ENCODE assay signal across 12 mouse cellular contexts in genomic region chr2:129606269-129606668, GRCm38 (mm10). TPM values are rescaled to one million over a fixed set of nuclear protein-coding genes. Genes with fewer than 3 reads are reported as not detected.
A peak's percentile ranks its signal among the peaks of the same experiment; 100 is the strongest.
DNase-seq lines count a peak whose midpoint lies in the region; ATAC-seq lines count a peak whose summit lies in the region.
"Had no signal": no experiment of that assay in that cellular context is flagged by ENCODE, and none has a peak within 500 bp of the region (broad histone marks: within the 10 kb centered on the region; RNA-seq: fewer than 3 reads in every experiment).

No protein-coding gene starts in this region.

- H3K4me2 ChIP-seq in heart, embryonic 16.5 days (ENCODE audit: low read depth, low read length): no peak overlapping the region
- no peak overlapping the region for H3K4me2 ChIP-seq in heart, embryonic 12.5 days
- H3K4me2 ChIP-seq: liver, embryonic 13.5 days had no signal

- peaks cover 12% of the 10 kb centered on the region for H3K4me1 ChIP-seq in heart, embryonic 16.5 days (ENCODE audit: control insufficient read depth, insufficient read depth, low read length)
- peaks cover 32% of the 10 kb centered on the region for H3K4me1 ChIP-seq in heart, embryonic 12.5 days (replicated peaks)

- 21% methylated on average over 8 of the region's 8 CpGs for WGBS in heart, embryonic 16.5 days
- 24% methylated on average over 8 of the region's 8 CpGs for WGBS in heart, embryonic 12.5 days

- peaks cover 7% of the 10 kb centered on the region for H3K36me3 ChIP-seq in heart, embryonic 16.5 days (ENCODE audit: control insufficient read depth, insufficient read depth)
- H3K36me3 ChIP-seq in heart, embryonic 12.5 days: peaks cover 28% of the 10 kb centered on the region

- no peaks in the 10 kb centered on the region for H3K27me3 ChIP-seq in heart, embryonic 16.5 days (ENCODE audit: control insufficient read depth, insufficient read depth, low read length)
- no peaks in the 10 kb centered on the region for H3K27me3 ChIP-seq in heart, embryonic 12.5 days (replicated peaks)
- H3K27me3 ChIP-seq: liver, embryonic 13.5 days had no signal

- H3K27ac ChIP-seq in heart, embryonic 16.5 days (ENCODE audit: low read length): no peak overlapping the region
- no peak overlapping the region for H3K27ac ChIP-seq in heart, embryonic 12.5 days (ENCODE audit: poor library complexity, severe bottlenecking)
- H3K27ac ChIP-seq: kidney, postnatal 0 days; liver, embryonic 13.5 days had no signal

- H3K9ac ChIP-seq in heart, embryonic 16.5 days (ENCODE audit: low read length): no peak overlapping the region
- no peak overlapping the region for H3K9ac ChIP-seq in heart, embryonic 12.5 days
- H3K9ac ChIP-seq: liver, embryonic 13.5 days had no signal

- H3K4me3 ChIP-seq in heart, embryonic 16.5 days (ENCODE audit: low read length): no peak overlapping the region
- H3K4me3 ChIP-seq in heart, embryonic 12.5 days: no peak overlapping the region
- H3K4me3 ChIP-seq: liver, embryonic 13.5 days had no signal

- DNase-seq in right cerebral cortex, adult 2 months (ENCODE audit: low spot score in 2 of 2): peak; percentile 68 to 74
- DNase-seq in right cerebral cortex, postnatal 14 days: no peak
- DNase-seq in heart, postnatal 4 days: peak; percentile 42
- DNase-seq in lung, adult 18-20 months: no peak
- DNase-seq in urinary bladder, postnatal 36 days (ENCODE audit: low spot score in 2 of 2): no peak
- DNase-seq: cerebellum, postnatal 14 days; gastrocnemius, postnatal 36 days; liver, embryonic 13.5 days; thymus, postnatal 25 days had no signal

- peak; percentile 64 for ATAC-seq in heart, embryonic 16.5 days (replicated peaks; ENCODE audit: extremely low read depth, insufficient read depth, low FRiP score)
- ATAC-seq in heart, embryonic 12.5 days (ENCODE audit: insufficient number of reproducible peaks, low FRiP score): no peak; the same call in 1 of the 2 replicates

- no peaks in the 10 kb centered on the region for H3K9me3 ChIP-seq in heart, embryonic 16.5 days (replicated peaks; ENCODE audit: control insufficient read depth, low read length)
- H3K9me3 ChIP-seq in heart, embryonic 12.5 days (replicated peaks): no peaks in the 10 kb centered on the region
- H3K9me3 ChIP-seq: liver, embryonic 13.5 days had no signal

RNA-seq across cellular contexts. Expression of gene Sirpa, which starts 13.6 kb away (rescaled TPM):
- 14.7 and 15.8 TPM in 2 replicates for polyA plus RNA-seq in heart, embryonic 16.5 days (2015; fragmentation: Nextera tagmentation; extraction: Ambion mirVana)
- 14.4 and 18.6 TPM in 2 replicates for polyA plus RNA-seq in heart, embryonic 12.5 days (2016; fragmentation: Nextera tagmentation; extraction: Ambion mirVana)
- total RNA-seq in heart, postnatal 4 days (2021): 10 to 100 TPM; 22.4 to 23.0 TPM

Comparison
In these comparisons a context has a peak if more than half of its experiments do, and no peak if none do; other contexts are left out.
1. DNase-seq: peak in right cerebral cortex, adult 2 months (2 of 2) and heart, postnatal 4 days (single experiment); none in right cerebral cortex, postnatal 14 days (single experiment), lung, adult 18-20 months (0 of 2) and urinary bladder, postnatal 36 days (0 of 2).